Mouse (Mus musculus): ENCODE results near the gene Cpox. TPM values are rescaled to one million over a fixed set of nuclear protein-coding genes. Genes with fewer than 3 reads are reported as not detected.

Gene Cpox
- total and polyA plus RNA-seq, 3 experiments: 70.3 to 77.2 (median 75.6) TPM

DNA sequence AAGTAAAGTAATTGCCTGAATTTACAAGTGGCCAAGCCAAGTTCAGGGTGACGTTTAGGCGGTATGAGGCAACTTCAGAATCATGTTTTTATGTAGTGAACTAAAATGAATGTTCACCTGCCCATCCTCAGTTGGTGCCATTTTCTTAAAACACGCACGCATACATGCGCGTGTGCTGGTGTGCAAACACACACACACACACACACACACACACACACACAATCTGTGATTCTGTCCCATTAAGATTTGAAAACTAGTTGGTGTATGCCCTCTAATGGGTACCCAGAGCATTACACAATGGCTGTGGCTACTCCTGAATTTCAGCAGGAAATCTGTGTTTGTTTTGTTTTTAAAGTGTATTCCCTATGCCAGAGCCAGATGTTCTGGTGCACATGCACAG is 46.1 kb upstream of the Cpox start:
- no peaks in the 10 kb centered on the region for H3K27me3 ChIP-seq (replicated peaks)
- no peaks in the 10 kb centered on the region for H3K79me2 ChIP-seq (replicated peaks; ENCODE audit: control insufficient read depth, extremely low read depth, insufficient read depth, poor library complexity, severe bottlenecking)
- H3K4me1 ChIP-seq (ENCODE audit: control insufficient read depth in 1 of 2, insufficient read depth in 2 of 2): peaks cover 2 to 4% of the 10 kb centered on the region in 2 experiments; a peak in 1 of 4 replicates
- dilution Hi-C loops (cut with MboI; ENCODE audit: extremely low pct_ligation_motif_present, extremely low pct_unique_long_range_greater_than_20kb, low sequenced_read_pairs) (no loop called here), in situ Hi-C loops (cut with MboI; ENCODE audit: low pct_ligation_motif_present, low pct_unique_long_range_greater_than_20kb, low sequenced_read_pairs) (loop anchor here (5.0 kb wide), 1 partner anchor 162 kb away; no protein-coding TSS in a partner anchor)
- H3K4me2 ChIP-seq (ENCODE audit: insufficient read depth, low read depth, poor library complexity, severe bottlenecking): no peak overlapping the region
- TF ChIP-seq ELF1 (IDR thresholded peaks at IDR 0.05; ENCODE audit: low read depth, low read length) (no peak), ETS1 (conservative IDR thresholded peaks at IDR 0.05; ENCODE audit: low read depth, low read length) (no peak), HCFC1 (IDR thresholded peaks at IDR 0.05; ENCODE audit: low read depth, low read length) (no peak), MAX (IDR thresholded peaks at IDR 0.05; ENCODE audit: low read length) (no peak), KAT2A (IDR thresholded peaks at IDR 0.05; ENCODE audit: insufficient replicate concordance, low read length) (no peak), EP300 (IDR thresholded peaks at IDR 0.05; ENCODE audit: low read length) (no peak), ZC3H11A (IDR thresholded peaks at IDR 0.05; ENCODE audit: low read depth, low read length) (peak; percentile 98), POLR2AphosphoS2 (IDR thresholded peaks at IDR 0.05; ENCODE audit: low read depth, low read length) (no peak), BHLHE40 (IDR thresholded peaks at IDR 0.05; ENCODE audit: low read depth, low read length) (peak; percentile 59), MAFK (IDR thresholded peaks at IDR 0.05; ENCODE audit: insufficient replicate concordance, low read length) (no peak), SMC3 (IDR thresholded peaks at IDR 0.05; ENCODE audit: low read depth, low read length) (peak; percentile 99), ZNF384 (IDR thresholded peaks at IDR 0.05; ENCODE audit: low read depth, low read length) (no peak), TCF12 (IDR thresholded peaks at IDR 0.05; ENCODE audit: low read depth, low read length) (0 out of 2 replicates have a peak, but pooled peaks have one; percentile 11), RAD21 (IDR thresholded peaks at IDR 0.05; ENCODE audit: low read depth, low read length) (peak; percentile 94), JUN (IDR thresholded peaks at IDR 0.05; ENCODE audit: insufficient read depth, low read depth, low read length) (no peak), CTCF (conservative IDR thresholded peaks at IDR 0.05 in 1 of 2, IDR thresholded peaks at IDR 0.05 in 1 of 2; ENCODE audit: low read depth in 2 of 2, low read length in 2 of 2) (peak; percentile 87 to 94), TBP (conservative IDR thresholded peaks at IDR 0.05; ENCODE audit: low read depth, low read length) (no peak), MAZ (IDR thresholded peaks at IDR 0.05; ENCODE audit: low read depth, low read length) (no peak)
- H3K4me3 ChIP-seq (replicated peaks in 1 of 3; ENCODE audit: low read depth in 2 of 3, low read length in 2 of 3, poor library complexity in 1 of 3): no peak overlapping the region
- no peak overlapping the region for H3K27ac ChIP-seq (ENCODE audit: insufficient read depth, low read depth)
- no peaks in the 10 kb centered on the region for H3K36me3 ChIP-seq (replicated peaks in 1 of 2; ENCODE audit: control insufficient read depth in 1 of 2, insufficient read depth in 1 of 2, low read length in 1 of 2)
- peak; percentile 58 for DNase-seq (ENCODE audit: extremely low read depth)
- H3K9me3 ChIP-seq (replicated peaks; ENCODE audit: low read length): no peaks in the 10 kb centered on the region
- 0 out of 2 replicates have a peak overlapping the region, but pooled peaks have one; percentile 22 for H3K9ac ChIP-seq (ENCODE audit: insufficient read depth, low read depth)

DNA sequence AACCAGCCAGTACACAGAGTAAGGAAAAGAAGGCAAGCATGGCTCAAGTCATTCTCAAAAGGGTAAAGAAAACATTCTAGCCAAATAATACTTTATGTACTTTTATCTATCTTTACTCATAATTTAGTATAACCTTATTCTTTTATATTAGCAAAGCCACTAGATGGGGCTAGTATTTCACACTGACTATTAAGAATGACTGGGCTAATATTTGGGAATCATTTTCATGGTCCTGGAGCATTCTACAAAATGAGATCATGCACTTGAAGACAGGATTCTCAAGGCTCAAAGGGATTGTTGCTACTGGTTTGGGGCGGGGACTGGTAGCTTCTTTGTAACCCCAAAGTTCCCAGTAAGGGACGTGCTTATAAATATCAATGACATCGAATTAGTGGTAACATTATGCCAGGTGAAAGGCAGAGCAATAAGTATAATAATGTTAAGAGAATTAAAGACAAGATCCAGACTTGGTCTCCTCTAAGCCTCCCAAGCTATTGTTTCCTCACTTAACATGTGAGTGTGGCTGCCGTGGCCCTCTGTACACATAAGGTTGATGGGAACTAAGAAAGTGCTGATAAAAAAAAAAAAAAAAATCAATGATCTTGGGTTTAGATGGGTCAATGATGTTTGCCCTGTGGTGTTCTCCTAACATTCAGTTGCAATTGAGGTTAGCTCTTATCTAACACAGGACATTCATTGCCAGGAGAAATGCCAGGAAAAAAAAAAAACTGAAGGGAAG is 42.3 kb upstream of the Cpox start:
- dilution Hi-C loops (cut with MboI; ENCODE audit: extremely low pct_ligation_motif_present, extremely low pct_unique_long_range_greater_than_20kb, low sequenced_read_pairs) (no loop called here), in situ Hi-C loops (cut with MboI; ENCODE audit: low pct_ligation_motif_present, low pct_unique_long_range_greater_than_20kb, low sequenced_read_pairs) (loop anchor here (5.0 to 25.0 kb wide), 2 partner anchors 40 to 1015 kb away; partner anchors contain the start of gene Cmss1)
- Histone ChIP-seq H3K27me3 (replicated peaks) (no peaks in the 10 kb centered on the region), H3K9ac (ENCODE audit: insufficient read depth, low read depth) (no peak overlapping the region), H3K27ac (ENCODE audit: insufficient read depth, low read depth) (no peak overlapping the region), H3K79me2 (replicated peaks; ENCODE audit: control insufficient read depth, extremely low read depth, insufficient read depth, poor library complexity, severe bottlenecking) (no peaks in the 10 kb centered on the region), H3K4me3 (replicated peaks in 1 of 3; ENCODE audit: low read depth in 2 of 3, low read length in 2 of 3, poor library complexity in 1 of 3) (no peak overlapping the region), H3K9me3 (replicated peaks; ENCODE audit: low read length) (no peaks in the 10 kb centered on the region), H3K4me1 (ENCODE audit: control insufficient read depth in 1 of 2, insufficient read depth in 2 of 2) (peaks cover 4 to 6% of the 10 kb centered on the region in 2 experiments; a peak in 2 of 4 replicates), H3K4me2 (ENCODE audit: insufficient read depth, low read depth, poor library complexity, severe bottlenecking) (no peak overlapping the region), H3K36me3 (replicated peaks in 1 of 2; ENCODE audit: control insufficient read depth in 1 of 2, insufficient read depth in 1 of 2, low read length in 1 of 2) (no peaks in the 10 kb centered on the region)
- DNase-seq (ENCODE audit: extremely low read depth): no peak
- TF ChIP-seq PAX5 (IDR thresholded peaks at IDR 0.05; ENCODE audit: low read length) (no peak), SMC3 (IDR thresholded peaks at IDR 0.05; ENCODE audit: low read depth, low read length) (peak; percentile 65), CTCF (conservative IDR thresholded peaks at IDR 0.05 in 1 of 2, IDR thresholded peaks at IDR 0.05 in 1 of 2; ENCODE audit: low read depth in 2 of 2, low read length in 2 of 2) (peak in 1 of 2 experiments; percentile 62; a peak in 2 of 4 replicates), RAD21 (IDR thresholded peaks at IDR 0.05; ENCODE audit: low read depth, low read length) (peak; percentile 76), SIN3A (IDR thresholded peaks at IDR 0.05; ENCODE audit: low read length) (no peak)

Data from CH12.LX (cell line).